Mouse (Mus musculus): Measurements from ENCODE around the gene Cldn8. TPM values are rescaled to one million over a fixed set of nuclear protein-coding genes. Genes with fewer than 3 reads are reported as not detected.

Cldn8 gene
- polyA plus RNA-seq (2012; rRNA removed; ENCODE audit: low replicate concordance) = 2.8 and 4.9 TPM in 2 replicates

GRCm38 (mm10) chr16:88563045-88563913 is at the start of gene Cldn8:
TSS of gene Cldn8 (minus strand) at chr16:88563183.

GRCm38 (mm10) chr16:88611922-88612321 is 48.9 kb upstream of the Cldn8 start, which contains the start of gene Krtap24-1:
TSS of gene Krtap24-1 (minus strand) at chr16:88612279.

Other genes with a start within 250 kb of the Cldn8 start
- not detected in 2 replicates for gene Cldn17, start 56.2 kb downstream of the Cldn8 start, polyA plus RNA-seq (2012; rRNA removed; ENCODE audit: low replicate concordance)
- gene Krtap24-1, start 49.1 kb upstream of the Cldn8 start, polyA plus RNA-seq (2012; rRNA removed; ENCODE audit: low replicate concordance) = not detected in 2 replicates
- not detected in 2 replicates for gene 2310079G19Rik, start 64.5 kb upstream of the Cldn8 start, polyA plus RNA-seq (2012; rRNA removed; ENCODE audit: low replicate concordance)
- gene Krtap26-1, start 84.6 kb upstream of the Cldn8 start, polyA plus RNA-seq (2012; rRNA removed; ENCODE audit: low replicate concordance) = not detected in 2 replicates
- gene Krtap27-1, start 108.5 kb upstream of the Cldn8 start, polyA plus RNA-seq (2012; rRNA removed; ENCODE audit: low replicate concordance) = not detected in 2 replicates
- not detected in 2 replicates for gene 2310061N02Rik, start 144.8 kb upstream of the Cldn8 start, polyA plus RNA-seq (2012; rRNA removed; ENCODE audit: low replicate concordance)
- gene Krtap13-1, start 165.7 kb upstream of the Cldn8 start, polyA plus RNA-seq (2012; rRNA removed; ENCODE audit: low replicate concordance) = not detected in 2 replicates
- not detected in 2 replicates for gene Krtap13, start 188.5 kb upstream of the Cldn8 start, polyA plus RNA-seq (2012; rRNA removed; ENCODE audit: low replicate concordance)
- not detected in 2 replicates for gene 2310034C09Rik, start 195.7 kb upstream of the Cldn8 start, polyA plus RNA-seq (2012; rRNA removed; ENCODE audit: low replicate concordance)
- not detected in 2 replicates for gene 2310057N15Rik, start 211.0 kb upstream of the Cldn8 start, polyA plus RNA-seq (2012; rRNA removed; ENCODE audit: low replicate concordance)
- gene Gm5965, start 214.7 kb upstream of the Cldn8 start, polyA plus RNA-seq (2012; rRNA removed; ENCODE audit: low replicate concordance) = not detected in 2 replicates
- gene Gm20741, start 249.0 kb upstream of the Cldn8 start, polyA plus RNA-seq (2012; rRNA removed; ENCODE audit: low replicate concordance) = not detected in 2 replicates